Mouse (Mus musculus): ENCODE measurements around the gene 1700074P13Rik. TPM values are rescaled to one million over a fixed set of nuclear protein-coding genes. Genes with fewer than 3 reads are reported as not detected.

Gene 1700074P13Rik
- polyA plus RNA-seq, 1 experiment from 2014 or later: not detected

Other genes with a start within 250 kb of the 1700074P13Rik start
- gene Moxd2, start 53.1 kb downstream of the 1700074P13Rik start, polyA plus RNA-seq (2015; fragmentation: Nextera tagmentation; extraction: Ambion mirVana): not detected in 2 replicates
- not detected in 2 replicates for gene Prss58, start 40.2 kb downstream of the 1700074P13Rik start, polyA plus RNA-seq (2015; fragmentation: Nextera tagmentation; extraction: Ambion mirVana)
- not detected in 2 replicates for gene Gm4744, start 11.3 kb upstream of the 1700074P13Rik start, polyA plus RNA-seq (2015; fragmentation: Nextera tagmentation; extraction: Ambion mirVana)
- not detected in 2 replicates for gene 1810009J06Rik, start 24.2 kb upstream of the 1700074P13Rik start, polyA plus RNA-seq (2015; fragmentation: Nextera tagmentation; extraction: Ambion mirVana)
- gene Gm2663, start 58.9 kb upstream of the 1700074P13Rik start, polyA plus RNA-seq (2015; fragmentation: Nextera tagmentation; extraction: Ambion mirVana): not detected in 2 replicates
- gene 2210010C04Rik, start 95.0 kb upstream of the 1700074P13Rik start, polyA plus RNA-seq (2015; fragmentation: Nextera tagmentation; extraction: Ambion mirVana): not detected in 2 replicates